Mouse (Mus musculus): ENCODE data around the gene Gkn3.

- no peak for TF ChIP-seq CTCF (IDR thresholded peaks at IDR 0.05; ENCODE audit: low read depth, low read length)
- no peak for TF ChIP-seq TAL1 (conservative IDR thresholded peaks at IDR 0.05; ENCODE audit: low read depth, low read length)
- TF ChIP-seq GATA1 (IDR thresholded peaks at IDR 0.05; ENCODE audit: borderline replicate concordance, low read length), result no peak
- no peak for TF ChIP-seq GATA2 (IDR thresholded peaks at IDR 0.05; ENCODE audit: borderline replicate concordance, low read depth, low read length)
- no peak for TF ChIP-seq POLR2AphosphoS5 (IDR thresholded peaks at IDR 0.05; ENCODE audit: insufficient replicate concordance, low read depth, low read length)
Measured at GRCm38 (mm10) chr6:87383926-87384691, 4.6 kb downstream of the Gkn3 start.

Data from G1E (cell line).